Mouse (Mus musculus) spleen, postnatal 36 days (tissue): ENCODE results near the gene Gm20388.

Experiments
- DNase-seq, 2 experiments: peaks; one replicate each; pipeline ENCODE4 v3.0.0; 2022; ENCODE audit warnings: low spot score in 2 of 2, mixed read lengths in 1 of 2

The Gm20388 gene

GRCm38 (mm10) chr8:122467816-122468215 is 2557.2 kb downstream of the Gm20388 start:
- no peak for DNase-seq

- DNase-seq: no peak
Measured at GRCm38 (mm10) chr8:122469407-122469806, 2558.8 kb downstream of the Gm20388 start.

- DNase-seq: peak; percentile 38 to 40
Measured at GRCm38 (mm10) chr8:122469965-122470364, 2559.3 kb downstream of the Gm20388 start.

GRCm38 (mm10) chr8:122470691-122471090 is 2560.1 kb downstream of the Gm20388 start:
- DNase-seq: no peak

GRCm38 (mm10) chr8:122473911-122474421 is 2563.3 kb downstream of the Gm20388 start:
- peak; percentile 53 to 60 for DNase-seq

- DNase-seq: peak in 1 of 2 experiments; percentile 47
Measured at GRCm38 (mm10) chr8:122474951-122475560, 2564.4 kb downstream of the Gm20388 start.

GRCm38 (mm10) chr8:122475580-122476320 is 2565.1 kb downstream of the Gm20388 start, which contains the start of the genes Rnf166 and Ctu2:
Rnf166 (minus strand) TSS chr8:122476064.
Ctu2 (plus strand) TSS chr8:122476143.
- peak; percentile 85 to 86 for DNase-seq

- no peak for DNase-seq
Measured at GRCm38 (mm10) chr8:122482448-122482847, 2571.8 kb downstream of the Gm20388 start.

- DNase-seq: no peak
Measured at GRCm38 (mm10) chr8:122483877-122484276, 2573.2 kb downstream of the Gm20388 start.

- DNase-seq: no peak
Measured at GRCm38 (mm10) chr8:122484831-122485230, 2574.2 kb downstream of the Gm20388 start.

- DNase-seq: no peak
Measured at GRCm38 (mm10) chr8:122488387-122488786, 2577.7 kb downstream of the Gm20388 start.

- no peak for DNase-seq
Measured at GRCm38 (mm10) chr8:122497016-122497734, 2586.5 kb downstream of the Gm20388 start.

GRCm38 (mm10) chr8:122497912-122498311 is 2587.3 kb downstream of the Gm20388 start:
- no peak for DNase-seq

GRCm38 (mm10) chr8:122500856-122501255 is 2590.2 kb downstream of the Gm20388 start:
- peak; percentile 69 to 75 for DNase-seq

GRCm38 (mm10) chr8:122511552-122511951 is 2600.9 kb downstream of the Gm20388 start:
- no peak for DNase-seq

GRCm38 (mm10) chr8:122512392-122512791 is 2601.8 kb downstream of the Gm20388 start:
- no peak for DNase-seq

- no peak for DNase-seq
Measured at GRCm38 (mm10) chr8:122515699-122516098, 2605.1 kb downstream of the Gm20388 start.

- no peak for DNase-seq
Measured at GRCm38 (mm10) chr8:122517541-122518190, 2607.0 kb downstream of the Gm20388 start.

GRCm38 (mm10) chr8:122520611-122521010 is 2610.0 kb downstream of the Gm20388 start:
- DNase-seq: no peak

GRCm38 (mm10) chr8:122522796-122523651 is 2612.4 kb downstream of the Gm20388 start:
- DNase-seq: no peak
